Mouse (Mus musculus): ENCODE results near the gene Tmem242.

Gene Tmem242

DNA sequence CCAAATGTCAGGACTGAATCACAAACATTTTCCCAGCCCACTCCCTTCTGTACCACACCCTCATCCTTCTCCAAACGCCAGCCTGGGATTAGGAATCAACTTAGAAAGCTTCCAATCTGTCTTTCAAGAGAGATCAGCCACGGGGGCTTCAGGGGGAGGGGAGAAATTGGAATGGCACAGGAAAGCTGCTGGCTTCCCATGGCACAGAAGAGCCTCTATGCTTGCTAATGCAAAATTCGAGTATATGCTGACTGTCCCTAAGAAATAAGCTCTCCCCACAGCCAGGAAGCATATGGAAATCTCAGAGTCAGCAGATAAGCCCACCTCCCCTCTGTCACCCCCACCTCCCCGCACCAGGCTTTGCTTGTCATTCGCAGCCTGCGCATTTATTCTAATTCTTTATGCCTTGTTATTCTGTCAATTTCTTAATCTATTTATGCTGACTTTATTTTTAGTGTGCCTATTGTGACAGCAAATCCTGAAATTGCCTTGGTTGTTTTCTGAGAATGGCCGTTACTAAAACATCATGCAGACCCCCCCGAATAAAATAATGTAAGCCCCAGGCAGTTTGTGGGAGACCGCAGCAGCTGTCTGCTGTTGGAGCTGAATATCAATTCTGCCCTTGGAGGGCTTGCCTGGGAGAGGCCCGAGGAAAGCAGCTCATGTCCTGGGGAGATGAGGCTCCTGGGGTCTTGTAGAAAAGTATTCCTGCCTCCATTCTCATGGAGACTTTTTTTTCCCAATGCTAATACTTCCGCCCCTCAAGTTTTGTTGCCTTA is 62.7 kb downstream of the Tmem242 start:
- no peak for DNase-seq (ENCODE audit: low spot score)

- DNase-seq (ENCODE audit: low spot score): no peak
These were observed 67.1 kb downstream of the Tmem242 start for GRCm38 (mm10) chr17:5372951-5373350.

DNA sequence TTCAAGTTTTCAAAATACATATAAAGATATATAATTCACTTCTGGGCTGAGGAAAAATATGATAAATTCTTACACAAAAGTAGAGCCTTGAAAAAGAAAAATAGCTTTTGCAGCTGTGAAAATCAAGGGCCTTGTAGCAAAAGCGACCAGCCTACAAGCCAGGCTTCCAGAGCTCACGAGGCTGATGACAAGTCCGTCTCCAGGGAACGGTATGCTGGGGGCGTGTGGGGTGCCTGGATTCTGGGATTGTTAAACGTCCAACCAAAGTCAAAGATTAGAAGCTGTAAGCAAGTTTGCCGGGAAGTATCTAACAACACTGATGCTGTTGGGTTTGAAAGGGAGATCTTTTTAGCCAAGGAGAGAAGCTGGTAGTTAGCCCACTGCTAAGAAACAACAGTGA is 68.5 kb downstream of the Tmem242 start:
- DNase-seq (ENCODE audit: low spot score): no peak

DNA sequence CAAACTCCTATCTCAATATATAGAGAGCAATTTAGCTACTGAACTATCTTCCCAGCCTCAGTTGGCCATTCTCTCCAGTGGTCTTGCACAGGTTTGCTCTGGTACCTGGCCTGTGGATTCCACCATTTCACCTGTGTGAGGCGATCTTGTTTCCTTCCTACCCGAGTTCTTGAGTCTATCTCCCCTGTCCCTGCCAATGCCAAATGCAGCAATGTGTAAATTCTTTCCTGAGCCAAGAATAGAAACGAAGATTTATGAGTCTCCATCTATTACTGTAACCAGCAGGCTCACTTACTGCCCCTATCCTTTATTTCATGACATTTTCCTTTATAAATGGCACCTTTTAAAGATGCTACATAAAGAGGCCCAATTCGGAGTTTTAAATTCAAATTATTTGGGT is 69.0 kb downstream of the Tmem242 start:
- DNase-seq (ENCODE audit: low spot score): no peak

GRCm38 (mm10) chr17:5365992-5366398 is 74.1 kb downstream of the Tmem242 start:
- DNase-seq (ENCODE audit: low spot score): no peak

Data from testis, postnatal 10 days (tissue).